Mouse (Mus musculus): ENCODE results near the gene Lrrc2.

The Lrrc2 gene

GRCm38 (mm10) chr9:110951397-110951796, at the start of gene Lrrc2:
Gene Lrrc2, plus strand, starts transcription at chr9:110951545.
- DNase-seq: no peak

- no peak for DNase-seq
Measured at GRCm38 (mm10) chr9:110902271-110902670, 49.1 kb upstream of the Lrrc2 start.

GRCm38 (mm10) chr9:110907201-110907837, 44.0 kb upstream of the Lrrc2 start:
- DNase-seq: no peak

GRCm38 (mm10) chr9:110907838-110908630, 43.3 kb upstream of the Lrrc2 start:
- DNase-seq: no peak

GRCm38 (mm10) chr9:110908631-110909016, 42.7 kb upstream of the Lrrc2 start:
- DNase-seq: no peak

- DNase-seq: no peak
Measured at GRCm38 (mm10) chr9:110909371-110909967, 41.9 kb upstream of the Lrrc2 start.

GRCm38 (mm10) chr9:110914631-110915236, 36.6 kb upstream of the Lrrc2 start:
- DNase-seq: no peak

- DNase-seq: no peak
Measured at GRCm38 (mm10) chr9:110915466-110915865, 35.9 kb upstream of the Lrrc2 start.

- DNase-seq: no peak
Measured at GRCm38 (mm10) chr9:110916786-110917185, 34.6 kb upstream of the Lrrc2 start, which contains the start of gene Fam240a. Gene Fam240a, minus strand, starts transcription at chr9:110916861.

GRCm38 (mm10) chr9:110920665-110921419, 30.5 kb upstream of the Lrrc2 start:
- no peak for DNase-seq

- DNase-seq: no peak
Measured at GRCm38 (mm10) chr9:110922759-110923158, 28.6 kb upstream of the Lrrc2 start.

- no peak for DNase-seq
Measured at GRCm38 (mm10) chr9:110931573-110931972, 19.8 kb upstream of the Lrrc2 start.

- DNase-seq: peak; percentile 57
Measured at GRCm38 (mm10) chr9:110933850-110934437, 17.4 kb upstream of the Lrrc2 start.

GRCm38 (mm10) chr9:110935941-110936340, 15.4 kb upstream of the Lrrc2 start:
- DNase-seq: no peak

- no peak for DNase-seq
Measured at GRCm38 (mm10) chr9:110937506-110938490, 13.5 kb upstream of the Lrrc2 start.

GRCm38 (mm10) chr9:110944265-110944664, 7.1 kb upstream of the Lrrc2 start:
- no peak for DNase-seq

- no peak for DNase-seq
Measured at GRCm38 (mm10) chr9:110945343-110945742, 6.0 kb upstream of the Lrrc2 start.

- DNase-seq: no peak
Measured at GRCm38 (mm10) chr9:110945926-110946325, 5.4 kb upstream of the Lrrc2 start, which contains the start of gene Tdgf1. Gene Tdgf1, minus strand, starts transcription at chr9:110946158.

- DNase-seq: no peak
Measured at GRCm38 (mm10) chr9:110946548-110947044, 4.7 kb upstream of the Lrrc2 start.

GRCm38 (mm10) chr9:110947261-110947661, 4.1 kb upstream of the Lrrc2 start:
- no peak for DNase-seq

GRCm38 (mm10) chr9:110947900-110948299, 3.4 kb upstream of the Lrrc2 start:
- DNase-seq: no peak
